Mouse (Mus musculus) heart, embryonic 11.5 days (tissue): ENCODE measurements around the gene Bmp15. TPM values are rescaled to one million over a fixed set of nuclear protein-coding genes. Genes with fewer than 3 reads are reported as not detected.

Source experiments
- polyA plus RNA-seq: library from polyadenylated mRNA; unstranded; fragments of >200 nt; fragmentation: Nextera tagmentation; extraction: Ambion mirVana; gene quantifications from 2 replicates; pipeline ENCODE4 v1.2.1, GENCODE M21; 2014

Bmp15 gene
- polyA plus RNA-seq, 1 experiment from 2014 or later = 0.56 TPM

Other genes starting within 250 kb of the Bmp15 start
- not detected in 2 replicates for gene AU022751, start 237.3 kb downstream of the Bmp15 start, polyA plus RNA-seq
- gene Nudt10, start 147.7 kb downstream of the Bmp15 start, polyA plus RNA-seq = 6.4 and 6.6 TPM in 2 replicates
- gene Shroom4, start 79.1 kb upstream of the Bmp15 start, polyA plus RNA-seq = 5.2 and 6.5 TPM in 2 replicates